Mouse (Mus musculus): Measurements from ENCODE around the gene Zbtb3. TPM values are rescaled to one million over a fixed set of nuclear protein-coding genes. Genes with fewer than 3 reads are reported as not detected.

Zbtb3 gene
- polyA plus RNA-seq, 1 experiment from 2014 or later = 3.2 TPM

Other genes with a start within 250 kb of the Zbtb3 start
- gene Slc22a8, start 211.3 kb upstream of the Zbtb3 start, polyA plus RNA-seq (2021; fragmentation: Nextera tagmentation) = 8.6 and 10.3 TPM in 2 replicates
- 2.2 and 2.7 TPM in 2 replicates for gene Slc22a6, start 184.5 kb upstream of the Zbtb3 start, polyA plus RNA-seq (2021; fragmentation: Nextera tagmentation)
- gene Chrm1, start 138.8 kb upstream of the Zbtb3 start, polyA plus RNA-seq (2021; fragmentation: Nextera tagmentation) = 41.2 and 88.0 TPM in 2 replicates
- 169 and 178 TPM in 2 replicates for gene Slc3a2, start 79.2 kb upstream of the Zbtb3 start, polyA plus RNA-seq (2021; fragmentation: Nextera tagmentation)
- gene Wdr74, start 66.7 kb upstream of the Zbtb3 start, polyA plus RNA-seq (2021; fragmentation: Nextera tagmentation) = 57.2 and 64.9 TPM in 2 replicates
- not detected in 2 replicates for gene 1700092M07Rik, start 61.8 kb upstream of the Zbtb3 start, polyA plus RNA-seq (2021; fragmentation: Nextera tagmentation)
- 33.4 and 33.5 TPM in 2 replicates for gene Stx5a, start 61.1 kb upstream of the Zbtb3 start, polyA plus RNA-seq (2021; fragmentation: Nextera tagmentation)
- 23.9 and 27.6 TPM in 2 replicates for gene Nxf1, start 45.5 kb upstream of the Zbtb3 start, polyA plus RNA-seq (2021; fragmentation: Nextera tagmentation)
- 234 and 250 TPM in 2 replicates for gene Tmem223, start 31.6 kb upstream of the Zbtb3 start, polyA plus RNA-seq (2021; fragmentation: Nextera tagmentation)
- gene Tmem179b, start 28.1 kb upstream of the Zbtb3 start, polyA plus RNA-seq (2021; fragmentation: Nextera tagmentation) = 28.2 and 37.0 TPM in 2 replicates
- gene Taf6l, start 16.1 kb upstream of the Zbtb3 start, polyA plus RNA-seq (2021; fragmentation: Nextera tagmentation) = 11.5 and 16.0 TPM in 2 replicates
- gene Polr2g, start 4.0 kb upstream of the Zbtb3 start, polyA plus RNA-seq (2021; fragmentation: Nextera tagmentation) = 224 and 251 TPM in 2 replicates
- gene Ttc9c, start 16.8 kb downstream of the Zbtb3 start, polyA plus RNA-seq (2021; fragmentation: Nextera tagmentation) = 22.4 and 24.7 TPM in 2 replicates
- gene Hnrnpul2, start 17.5 kb downstream of the Zbtb3 start, polyA plus RNA-seq (2021; fragmentation: Nextera tagmentation) = 5.9 and 11.9 TPM in 2 replicates
- gene AC129217.1, start 27.2 kb downstream of the Zbtb3 start, polyA plus RNA-seq (2021; fragmentation: Nextera tagmentation) = not detected in 2 replicates
- 80.3 and 99.9 TPM in 2 replicates for gene Bscl2, start 34.9 kb downstream of the Zbtb3 start, polyA plus RNA-seq (2021; fragmentation: Nextera tagmentation)
- 271 and 278 TPM in 2 replicates for gene Gng3, start 36.6 kb downstream of the Zbtb3 start, polyA plus RNA-seq (2021; fragmentation: Nextera tagmentation)
- gene Lrrn4cl, start 48.2 kb downstream of the Zbtb3 start, polyA plus RNA-seq (2021; fragmentation: Nextera tagmentation) = 0.28 and 0.50 TPM in 2 replicates
- 157 and 163 TPM in 2 replicates for gene Ubxn1, start 68.9 kb downstream of the Zbtb3 start, polyA plus RNA-seq (2021; fragmentation: Nextera tagmentation)
- 68.8 and 84.0 TPM in 2 replicates for gene Uqcc3, start 78.4 kb downstream of the Zbtb3 start, polyA plus RNA-seq (2021; fragmentation: Nextera tagmentation)
- gene Lbhd1, start 81.2 kb downstream of the Zbtb3 start, polyA plus RNA-seq (2021; fragmentation: Nextera tagmentation) = 9.7 and 11.2 TPM in 2 replicates
- gene Gm49403, start 81.4 kb downstream of the Zbtb3 start, polyA plus RNA-seq (2021; fragmentation: Nextera tagmentation) = not detected in 2 replicates
- 71.4 and 81.8 TPM in 2 replicates for gene 1810009A15Rik, start 86.3 kb downstream of the Zbtb3 start, polyA plus RNA-seq (2021; fragmentation: Nextera tagmentation)
- 5.9 and 13.0 TPM in 2 replicates for gene Gm49416, start 86.4 kb downstream of the Zbtb3 start, polyA plus RNA-seq (2021; fragmentation: Nextera tagmentation)
- 6.4 and 8.5 TPM in 2 replicates for gene Ints5, start 90.5 kb downstream of the Zbtb3 start, polyA plus RNA-seq (2021; fragmentation: Nextera tagmentation)
- 15.2 and 19.0 TPM in 2 replicates for gene Ganab, start 95.5 kb downstream of the Zbtb3 start, polyA plus RNA-seq (2021; fragmentation: Nextera tagmentation)
- gene B3gat3, start 117.8 kb downstream of the Zbtb3 start, polyA plus RNA-seq (2021; fragmentation: Nextera tagmentation) = 49.0 and 67.5 TPM in 2 replicates
- gene Rom1, start 126.8 kb downstream of the Zbtb3 start, polyA plus RNA-seq (2021; fragmentation: Nextera tagmentation) = 4.9 and 6.0 TPM in 2 replicates
- 3.1 and 4.0 TPM in 2 replicates for gene Eml3, start 127.0 kb downstream of the Zbtb3 start, polyA plus RNA-seq (2021; fragmentation: Nextera tagmentation)
- 20.4 and 23.0 TPM in 2 replicates for gene Mta2, start 139.3 kb downstream of the Zbtb3 start, polyA plus RNA-seq (2021; fragmentation: Nextera tagmentation)
- gene Tut1, start 151.3 kb downstream of the Zbtb3 start, polyA plus RNA-seq (2021; fragmentation: Nextera tagmentation) = 10.3 and 11.3 TPM in 2 replicates
- gene Eef1g, start 164.5 kb downstream of the Zbtb3 start, polyA plus RNA-seq (2021; fragmentation: Nextera tagmentation) = 432 and 459 TPM in 2 replicates
- gene Ahnak, start 186.7 kb downstream of the Zbtb3 start, polyA plus RNA-seq (2021; fragmentation: Nextera tagmentation) = 4.5 and 4.9 TPM in 2 replicates

All from left cerebral cortex, adult 6 months (tissue).